Mouse (Mus musculus): ENCODE measurements around the gene Ccdc34. TPM values are rescaled to one million over a fixed set of nuclear protein-coding genes. Genes with fewer than 3 reads are reported as not detected.

Gene Ccdc34
- total RNA-seq, 1 experiment: 14.5 TPM

DNA sequence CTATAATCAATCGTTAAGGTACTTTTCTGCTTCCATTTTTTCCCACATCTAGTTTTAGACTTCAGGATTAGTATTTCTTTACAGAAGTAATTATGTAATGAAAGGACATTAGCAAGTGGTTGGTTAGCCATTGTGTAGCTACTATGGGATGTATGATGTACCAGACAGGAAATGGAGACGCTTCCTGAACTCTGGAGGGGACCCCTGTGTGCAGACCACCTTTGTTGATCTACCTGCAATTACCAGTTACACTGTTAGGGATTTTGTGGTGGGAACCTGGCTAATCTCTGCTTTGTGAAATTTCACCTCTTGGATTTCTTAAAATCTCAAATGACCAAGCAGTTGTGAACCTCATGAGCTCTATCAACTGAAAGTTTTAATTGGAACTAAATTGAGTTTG, 45.3 kb upstream of the Ccdc34 start:
- in situ Hi-C loops (cut with MboI; ENCODE audit: low sequenced_read_pairs in 2 of 2, unreplicated experiment in 2 of 2): no loop called here

GRCm38 (mm10) chr2:109972922-109973321, 44.7 kb upstream of the Ccdc34 start:
- 0 out of 4 replicates have a peak, but pooled peaks cover 0 to 4% of the 10 kb centered on the region in 2 experiments for H3K4me1 ChIP-seq (ENCODE audit: control insufficient read depth in 2 of 2, insufficient read depth in 2 of 2, low read length in 2 of 2, poor library complexity in 1 of 2)
- no peak overlapping the region for H3K4me3 ChIP-seq (ENCODE audit: insufficient read depth in 1 of 2, low read depth in 1 of 2, low read length in 2 of 2, poor library complexity in 1 of 2, severe bottlenecking in 1 of 2)
- no peak for TF ChIP-seq CHD2 (IDR thresholded peaks at IDR 0.05; ENCODE audit: low read depth, low read length)
- H3K27ac ChIP-seq (ENCODE audit: insufficient read depth, low read depth, low read length, poor library complexity, severe bottlenecking): no peak overlapping the region
- H3K9ac ChIP-seq (ENCODE audit: insufficient read depth, low read depth, low read length, poor library complexity, severe bottlenecking): no peak overlapping the region
- no peak for DNase-seq (ENCODE audit: low read depth, low spot score)
- no peaks in the 10 kb centered on the region for H3K9me3 ChIP-seq (ENCODE audit: control insufficient read depth, insufficient read depth, low read depth, low read length)
- in situ Hi-C loops (cut with MboI; ENCODE audit: low sequenced_read_pairs in 2 of 2, unreplicated experiment in 2 of 2): no loop called here
- H3K36me3 ChIP-seq (ENCODE audit: control insufficient read depth, insufficient read depth, low read length, poor library complexity, severe bottlenecking): peaks cover 2% of the 10 kb centered on the region; the same call in 1 of the 2 replicates

More for the DNA sequence above, 45.3 kb upstream of the Ccdc34 start:
- no peak overlapping the region for H3K4me3 ChIP-seq (ENCODE audit: insufficient read depth in 1 of 2, low read depth in 1 of 2, low read length in 2 of 2, poor library complexity in 1 of 2, severe bottlenecking in 1 of 2)
- peaks cover 2% of the 10 kb centered on the region; the same call in 1 of the 2 replicates for H3K36me3 ChIP-seq (ENCODE audit: control insufficient read depth, insufficient read depth, low read length, poor library complexity, severe bottlenecking)
- TF ChIP-seq ZNF384 (IDR thresholded peaks at IDR 0.05; ENCODE audit: low read depth, low read length): no peak
- TF ChIP-seq ZC3H11A (IDR thresholded peaks at IDR 0.05; ENCODE audit: borderline replicate concordance, low read depth, low read length): no peak
- TF ChIP-seq HCFC1 (IDR thresholded peaks at IDR 0.05; ENCODE audit: borderline replicate concordance, insufficient read depth, low read length): no peak
- no peak for TF ChIP-seq MAFK (IDR thresholded peaks at IDR 0.05; ENCODE audit: insufficient read depth, low read depth, low read length)
- no peak for TF ChIP-seq CHD2 (IDR thresholded peaks at IDR 0.05; ENCODE audit: low read depth, low read length)
- no peak overlapping the region for H3K27ac ChIP-seq (ENCODE audit: insufficient read depth, low read depth, low read length, poor library complexity, severe bottlenecking)
- DNase-seq (ENCODE audit: low read depth, low spot score): no peak
- no peak overlapping the region for H3K9ac ChIP-seq (ENCODE audit: insufficient read depth, low read depth, low read length, poor library complexity, severe bottlenecking)
- H3K4me1 ChIP-seq (ENCODE audit: control insufficient read depth in 2 of 2, insufficient read depth in 2 of 2, low read length in 2 of 2, poor library complexity in 1 of 2): 0 out of 4 replicates have a peak, but pooled peaks cover 0 to 4% of the 10 kb centered on the region in 2 experiments
- no peaks in the 10 kb centered on the region for H3K9me3 ChIP-seq (ENCODE audit: control insufficient read depth, insufficient read depth, low read depth, low read length)

DNA sequence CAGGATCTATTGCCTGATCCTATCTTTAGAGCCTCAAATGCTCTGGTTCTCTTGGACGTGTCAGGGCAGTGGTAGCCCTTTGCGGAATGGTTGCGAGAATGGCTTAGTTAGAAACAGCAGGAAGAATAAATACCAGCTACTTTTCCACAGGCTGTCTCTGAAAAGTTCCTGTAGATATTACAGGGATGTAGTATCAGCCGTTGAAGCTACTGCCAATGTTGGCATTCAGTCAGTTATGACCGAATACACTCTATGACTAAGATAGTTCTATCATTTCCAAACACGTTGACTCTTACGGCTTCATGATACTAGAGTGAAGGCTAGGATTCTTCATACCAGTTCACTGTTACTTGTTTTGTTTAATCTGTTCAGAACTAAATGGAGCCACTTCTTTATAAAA, 42.8 kb upstream of the Ccdc34 start:
- no peak for TF ChIP-seq ZC3H11A (IDR thresholded peaks at IDR 0.05; ENCODE audit: borderline replicate concordance, low read depth, low read length)
- TF ChIP-seq HCFC1 (IDR thresholded peaks at IDR 0.05; ENCODE audit: borderline replicate concordance, insufficient read depth, low read length): no peak
- TF ChIP-seq ZNF384 (IDR thresholded peaks at IDR 0.05; ENCODE audit: low read depth, low read length): no peak
- no peak for TF ChIP-seq MAFK (IDR thresholded peaks at IDR 0.05; ENCODE audit: insufficient read depth, low read depth, low read length)
- no peak for TF ChIP-seq CHD2 (IDR thresholded peaks at IDR 0.05; ENCODE audit: low read depth, low read length)
- 0 out of 4 replicates have a peak, but pooled peaks cover 0 to 2% of the 10 kb centered on the region in 2 experiments for H3K4me1 ChIP-seq (ENCODE audit: control insufficient read depth in 2 of 2, insufficient read depth in 2 of 2, low read length in 2 of 2, poor library complexity in 1 of 2)
- no peak overlapping the region for H3K9ac ChIP-seq (ENCODE audit: insufficient read depth, low read depth, low read length, poor library complexity, severe bottlenecking)
- no peak for DNase-seq (ENCODE audit: low read depth, low spot score)
- peaks cover 2% of the 10 kb centered on the region; the same call in 1 of the 2 replicates for H3K36me3 ChIP-seq (ENCODE audit: control insufficient read depth, insufficient read depth, low read length, poor library complexity, severe bottlenecking)
- no peak overlapping the region for H3K4me3 ChIP-seq (ENCODE audit: insufficient read depth in 1 of 2, low read depth in 1 of 2, low read length in 2 of 2, poor library complexity in 1 of 2, severe bottlenecking in 1 of 2)
- no peak overlapping the region for H3K27ac ChIP-seq (ENCODE audit: insufficient read depth, low read depth, low read length, poor library complexity, severe bottlenecking)
- no peaks in the 10 kb centered on the region for H3K9me3 ChIP-seq (ENCODE audit: control insufficient read depth, insufficient read depth, low read depth, low read length)
- in situ Hi-C loops (cut with MboI; ENCODE audit: low sequenced_read_pairs in 2 of 2, unreplicated experiment in 2 of 2): no loop called here

DNA sequence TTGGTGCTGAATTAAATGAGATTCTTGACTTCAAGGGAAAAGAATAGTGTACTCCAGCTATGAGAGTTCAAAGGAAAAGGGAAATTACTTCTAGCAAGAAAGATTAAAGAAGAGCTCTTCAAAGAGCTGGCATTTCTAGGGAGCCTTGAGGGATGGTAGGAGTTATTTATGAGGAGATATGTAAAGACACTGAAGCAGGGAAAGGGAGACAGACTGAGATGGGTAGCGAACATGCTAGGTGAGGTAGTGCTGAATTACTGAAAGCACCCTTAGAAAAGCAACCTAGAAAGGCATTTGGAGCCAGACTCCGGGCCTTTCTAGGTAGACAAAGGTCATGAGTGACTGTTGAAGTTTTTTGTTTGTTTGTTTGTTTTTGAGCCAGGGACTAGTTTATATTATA, 41.4 kb upstream of the Ccdc34 start:
- no peak for DNase-seq (ENCODE audit: low read depth, low spot score)
- in situ Hi-C loops (cut with MboI; ENCODE audit: low sequenced_read_pairs in 2 of 2, unreplicated experiment in 2 of 2): no loop called here
- TF ChIP-seq HCFC1 (IDR thresholded peaks at IDR 0.05; ENCODE audit: borderline replicate concordance, insufficient read depth, low read length) (no peak), MAFK (IDR thresholded peaks at IDR 0.05; ENCODE audit: insufficient read depth, low read depth, low read length) (no peak), CHD2 (IDR thresholded peaks at IDR 0.05; ENCODE audit: low read depth, low read length) (no peak), ZC3H11A (IDR thresholded peaks at IDR 0.05; ENCODE audit: borderline replicate concordance, low read depth, low read length) (no peak), ZNF384 (IDR thresholded peaks at IDR 0.05; ENCODE audit: low read depth, low read length) (no peak)

GRCm38 (mm10) chr2:109977322-109977721, 40.3 kb upstream of the Ccdc34 start:
- in situ Hi-C loops (cut with MboI; ENCODE audit: low sequenced_read_pairs in 2 of 2, unreplicated experiment in 2 of 2): no loop called here
- Histone ChIP-seq H3K27ac (ENCODE audit: insufficient read depth, low read depth, low read length, poor library complexity, severe bottlenecking) (no peak overlapping the region), H3K4me3 (ENCODE audit: insufficient read depth in 1 of 2, low read depth in 1 of 2, low read length in 2 of 2, poor library complexity in 1 of 2, severe bottlenecking in 1 of 2) (no peak overlapping the region), H3K36me3 (ENCODE audit: control insufficient read depth, insufficient read depth, low read length, poor library complexity, severe bottlenecking) (peaks cover 8% of the 10 kb centered on the region), H3K9me3 (ENCODE audit: control insufficient read depth, insufficient read depth, low read depth, low read length) (no peaks in the 10 kb centered on the region), H3K9ac (ENCODE audit: insufficient read depth, low read depth, low read length, poor library complexity, severe bottlenecking) (no peak overlapping the region), H3K4me1 (ENCODE audit: control insufficient read depth in 2 of 2, insufficient read depth in 2 of 2, low read length in 2 of 2, poor library complexity in 1 of 2) (peaks cover 0 to 2% of the 10 kb centered on the region in 2 experiments; a peak in 1 of 4 replicates)
- no peak for DNase-seq (ENCODE audit: low read depth, low spot score)
- no peak for TF ChIP-seq CHD2 (IDR thresholded peaks at IDR 0.05; ENCODE audit: low read depth, low read length)
- TF ChIP-seq MAFK (IDR thresholded peaks at IDR 0.05; ENCODE audit: insufficient read depth, low read depth, low read length): no peak
- no peak for TF ChIP-seq ZNF384 (IDR thresholded peaks at IDR 0.05; ENCODE audit: low read depth, low read length)

More for the DNA sequence above, 41.4 kb upstream of the Ccdc34 start:
- H3K9ac ChIP-seq (ENCODE audit: insufficient read depth, low read depth, low read length, poor library complexity, severe bottlenecking): no peak overlapping the region
- no peaks in the 10 kb centered on the region for H3K9me3 ChIP-seq (ENCODE audit: control insufficient read depth, insufficient read depth, low read depth, low read length)
- peaks cover 6% of the 10 kb centered on the region; the same call in 1 of the 2 replicates for H3K36me3 ChIP-seq (ENCODE audit: control insufficient read depth, insufficient read depth, low read length, poor library complexity, severe bottlenecking)
- H3K4me3 ChIP-seq (ENCODE audit: insufficient read depth in 1 of 2, low read depth in 1 of 2, low read length in 2 of 2, poor library complexity in 1 of 2, severe bottlenecking in 1 of 2): no peak overlapping the region
- H3K4me1 ChIP-seq (ENCODE audit: control insufficient read depth in 2 of 2, insufficient read depth in 2 of 2, low read length in 2 of 2, poor library complexity in 1 of 2): no peaks in the 10 kb centered on the region
- no peak overlapping the region for H3K27ac ChIP-seq (ENCODE audit: insufficient read depth, low read depth, low read length, poor library complexity, severe bottlenecking)
